Mouse (Mus musculus): ENCODE data around the gene Olfr519.

Gene Olfr519

DNA sequence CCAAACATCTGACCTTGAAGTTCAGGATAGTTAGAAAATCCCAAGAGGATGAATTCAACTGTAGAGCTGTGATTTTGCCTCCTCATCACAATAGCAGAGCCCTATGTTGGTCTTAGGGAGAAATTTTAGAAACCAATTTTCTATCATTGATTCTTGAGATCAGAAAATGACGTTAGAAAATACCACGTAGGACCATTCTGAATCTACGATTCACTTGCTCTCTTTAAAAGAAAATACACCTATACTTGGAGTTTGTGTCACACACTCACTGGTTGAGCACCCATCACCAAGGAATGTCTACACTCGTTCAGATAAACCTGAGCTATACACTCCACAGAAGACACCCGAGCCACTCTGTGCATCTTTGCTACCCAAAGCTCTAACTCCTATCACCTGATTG is at the start of gene Olfr519:
Gene Olfr519, minus strand, starts transcription at position 101 of the 400 bp plus-strand sequence.
- no peak for DNase-seq

DNA sequence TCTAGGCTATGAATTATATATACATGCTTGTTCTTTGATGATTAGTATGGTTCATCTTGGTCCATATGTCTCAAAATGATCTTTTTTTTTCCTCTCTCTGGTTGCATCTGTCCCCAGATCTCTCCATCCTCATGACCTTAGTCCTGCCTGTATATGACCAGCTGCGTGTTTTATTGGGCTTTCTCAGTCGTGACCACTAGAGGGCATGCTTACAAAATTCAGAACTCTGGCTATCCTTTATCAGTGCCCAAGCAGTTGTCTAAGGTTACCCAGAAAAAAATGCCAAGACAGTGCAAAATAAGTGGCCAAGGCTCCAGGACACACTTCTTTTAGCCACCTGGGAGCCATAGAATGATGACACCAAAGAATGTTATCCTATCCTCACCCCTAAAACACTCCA is 49.8 kb upstream of the Olfr519 start:
- peak in 1 of 2 experiments; percentile 46 for DNase-seq

DNA sequence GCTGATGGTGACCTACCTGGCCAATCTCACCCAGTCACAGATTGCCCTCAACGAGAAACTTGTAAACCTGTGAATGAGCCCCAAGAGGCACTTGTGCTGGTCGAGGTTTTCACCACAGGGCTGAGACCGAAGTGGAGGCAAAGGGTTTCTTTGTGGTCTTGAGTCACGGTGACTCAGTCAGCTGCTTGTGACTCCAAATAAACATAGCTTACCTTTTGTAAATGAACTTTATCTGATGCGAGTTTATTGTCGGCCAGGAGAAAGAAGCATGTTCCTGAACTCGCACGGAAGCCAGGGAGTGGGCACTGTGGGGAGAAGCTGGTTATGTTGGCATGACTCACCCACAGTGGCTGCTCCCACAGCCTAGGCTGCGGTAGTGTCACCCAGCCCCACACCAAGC is 47.2 kb upstream of the Olfr519 start:
- DNase-seq = no peak

DNA sequence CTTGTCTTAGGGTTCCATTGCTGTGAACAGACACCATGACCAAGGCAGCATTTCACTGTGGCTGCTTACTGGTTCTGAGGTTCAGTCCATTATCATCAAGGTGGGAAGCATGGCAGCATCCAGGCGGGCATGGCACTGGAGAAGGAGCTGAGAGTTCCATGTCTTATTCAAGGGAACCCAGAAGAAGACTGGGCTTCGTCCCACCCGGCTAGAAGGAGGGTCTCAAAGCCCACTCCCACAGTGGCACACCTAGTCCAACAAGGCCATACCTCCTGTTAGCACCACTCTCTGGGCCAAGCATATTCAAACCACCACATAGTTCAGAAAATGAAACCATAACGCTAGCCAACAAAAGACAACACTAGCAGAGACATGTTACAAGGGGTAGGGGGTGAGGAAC is 42.4 kb upstream of the Olfr519 start:
- no peak for DNase-seq

DNA sequence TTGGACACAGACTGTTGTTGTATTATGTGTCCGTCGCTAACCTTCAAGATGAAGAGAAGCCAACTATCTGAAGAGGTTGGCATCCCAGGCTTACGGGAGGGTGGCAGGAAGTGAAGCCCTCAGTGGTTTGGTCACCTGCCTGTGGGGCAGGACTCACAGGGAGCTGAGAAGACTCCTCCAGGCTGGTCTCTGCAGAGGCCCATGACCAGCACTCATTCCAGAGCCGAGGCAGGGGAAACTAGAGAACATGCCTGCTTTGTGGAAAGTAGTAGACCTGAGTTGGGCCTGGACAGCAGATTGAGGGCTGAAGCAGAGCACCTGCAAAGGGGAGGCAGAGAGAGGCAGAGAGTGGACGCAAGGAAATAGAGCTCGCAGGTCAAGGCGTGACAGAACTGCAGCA is 41.2 kb upstream of the Olfr519 start:
- no peak for DNase-seq

DNA sequence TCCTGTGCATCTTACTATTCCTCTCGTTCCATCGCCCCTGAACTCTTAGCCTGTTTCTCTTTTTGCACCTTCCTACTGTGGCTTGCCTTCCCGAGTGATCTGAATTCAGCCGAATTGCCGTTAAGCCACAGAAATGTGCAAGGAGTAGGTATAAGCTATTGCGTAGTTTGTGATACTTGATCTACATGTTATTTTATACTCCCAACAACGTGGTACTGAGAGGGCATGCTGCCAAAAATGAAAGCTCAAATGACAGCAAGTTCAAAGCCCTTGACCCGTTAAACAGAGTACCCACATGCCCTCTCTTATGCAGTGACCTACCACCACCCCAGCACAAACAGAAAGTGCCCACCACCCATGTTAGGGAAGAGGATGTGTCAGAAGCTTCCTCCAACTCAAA is 40.6 kb upstream of the Olfr519 start:
- peak in 1 of 2 experiments; percentile 15 for DNase-seq

DNA sequence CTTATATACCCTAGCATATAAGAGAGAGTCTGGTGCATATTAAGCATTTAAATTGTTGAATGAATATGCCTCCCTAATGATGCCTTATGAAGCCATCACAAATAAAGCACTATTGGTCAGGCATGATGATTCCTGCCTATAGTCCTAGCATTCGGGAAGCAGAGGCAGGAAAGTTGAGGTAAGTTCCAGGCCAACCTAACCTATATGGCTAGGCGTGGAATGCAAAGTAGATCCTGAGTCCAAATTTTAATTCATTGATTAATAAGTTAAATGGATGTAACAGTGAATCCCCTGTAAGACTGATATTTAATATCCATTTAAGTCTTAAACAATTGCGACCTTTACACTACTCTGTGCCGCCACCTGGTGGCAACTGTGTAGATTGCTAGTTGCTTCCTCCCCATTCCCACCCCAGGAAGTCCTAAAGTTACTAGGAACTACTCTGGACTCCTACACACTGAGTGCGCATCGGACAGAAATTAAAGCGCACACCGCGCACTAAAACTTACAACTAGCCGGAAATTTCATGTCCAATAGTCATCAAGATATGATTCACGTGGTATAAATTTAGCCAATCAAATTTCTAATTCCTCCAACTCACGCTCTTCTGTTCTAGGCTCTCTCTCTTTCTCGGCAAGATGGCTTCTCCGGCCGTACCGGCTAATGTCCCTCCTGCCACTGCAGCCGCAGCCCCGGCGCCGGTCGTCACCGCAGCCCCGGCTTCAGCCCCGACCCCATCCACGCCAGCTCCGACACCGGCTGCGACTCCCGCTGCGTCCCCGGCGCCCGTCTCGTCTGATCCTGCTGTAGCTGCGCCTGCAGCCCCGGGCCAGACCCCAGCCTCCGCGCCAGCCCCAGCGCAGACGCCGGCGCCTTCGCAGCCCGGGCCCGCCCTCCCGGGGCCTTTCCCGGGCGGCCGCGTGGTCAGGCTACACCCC is 39.8 kb upstream of the Olfr519 start, which contains the start of gene Eif3f:
Gene Eif3f, plus strand, starts transcription at position 624 of the 938 bp plus-strand sequence.
- peak; percentile 98 for DNase-seq

DNA sequence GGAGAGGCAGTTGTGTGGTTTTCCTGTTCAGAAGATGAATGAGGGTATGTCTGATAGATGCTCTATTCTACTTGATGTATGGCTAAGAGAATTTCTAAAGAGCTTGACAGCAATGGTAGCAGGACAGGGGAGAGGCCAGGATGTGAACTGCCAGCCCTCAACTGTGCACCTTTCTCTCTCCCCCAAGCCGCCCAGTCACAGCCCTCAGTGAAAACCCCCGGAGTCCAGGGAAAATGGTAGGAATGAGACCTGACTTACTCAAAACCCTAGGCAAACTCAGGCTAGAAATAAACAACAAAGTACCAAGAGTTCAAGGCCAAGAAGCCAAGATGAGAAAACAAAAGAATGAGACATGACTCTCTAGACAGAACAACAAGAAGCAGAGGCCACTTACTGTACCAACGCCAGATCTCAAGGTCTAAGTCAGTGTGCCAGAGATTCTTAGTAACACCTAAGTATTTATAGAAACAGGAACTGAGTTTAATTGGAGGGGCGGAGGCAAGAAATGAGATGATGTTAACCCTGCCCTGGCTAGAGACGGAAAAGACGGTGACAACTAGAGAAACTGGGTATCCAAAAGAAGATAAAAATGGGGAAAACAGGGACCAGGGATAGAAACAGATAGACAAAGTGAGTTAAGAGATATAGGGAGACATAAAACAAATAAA is 35.6 kb upstream of the Olfr519 start, which contains the start of gene Nlrp10:
Gene Nlrp10, minus strand, starts transcription at position 453 of the 668 bp plus-strand sequence.
- DNase-seq = no peak

DNA sequence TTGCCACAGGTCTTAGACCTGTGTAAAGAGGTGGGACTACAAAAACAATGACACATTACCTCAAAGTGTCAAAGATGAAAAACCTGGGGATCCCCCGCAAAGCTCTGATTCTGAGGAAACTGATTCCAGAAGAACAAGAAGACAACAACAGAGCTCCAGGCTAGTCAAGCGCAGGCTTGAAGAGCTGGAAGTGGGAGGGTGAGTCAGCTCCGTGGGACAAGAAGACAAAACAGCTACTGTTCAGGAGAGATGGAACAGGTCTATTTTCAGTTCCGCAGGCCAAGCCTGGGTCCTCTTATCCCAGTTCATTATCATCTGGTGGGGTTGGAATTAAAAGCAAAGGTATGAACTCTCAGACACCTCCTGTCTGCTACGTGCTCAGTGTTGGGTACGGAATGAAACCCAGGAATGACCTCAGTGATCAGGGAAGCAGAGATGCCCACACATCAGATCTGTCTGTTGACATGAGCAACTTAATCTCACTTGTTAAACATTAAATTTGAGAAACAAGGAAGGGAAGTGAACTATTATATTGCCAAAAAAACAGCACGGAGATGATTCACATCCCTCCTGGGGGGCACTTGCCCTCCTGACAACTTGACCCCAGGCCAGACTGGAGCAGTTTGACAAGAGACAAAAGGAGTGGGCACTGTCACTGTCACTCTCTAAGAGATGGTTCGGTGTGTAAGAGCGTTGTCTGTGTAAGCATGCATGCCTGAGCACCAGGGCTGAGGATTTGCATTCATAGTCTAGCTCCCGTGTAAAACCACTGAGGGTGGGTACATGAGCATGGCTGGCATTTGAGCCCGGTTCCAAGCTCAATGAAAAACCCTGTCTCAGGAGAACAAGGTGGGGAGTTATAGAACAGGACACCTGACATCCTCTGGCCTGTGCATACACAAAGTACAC is 34.3 kb upstream of the Olfr519 start:
- no peak for DNase-seq

DNA sequence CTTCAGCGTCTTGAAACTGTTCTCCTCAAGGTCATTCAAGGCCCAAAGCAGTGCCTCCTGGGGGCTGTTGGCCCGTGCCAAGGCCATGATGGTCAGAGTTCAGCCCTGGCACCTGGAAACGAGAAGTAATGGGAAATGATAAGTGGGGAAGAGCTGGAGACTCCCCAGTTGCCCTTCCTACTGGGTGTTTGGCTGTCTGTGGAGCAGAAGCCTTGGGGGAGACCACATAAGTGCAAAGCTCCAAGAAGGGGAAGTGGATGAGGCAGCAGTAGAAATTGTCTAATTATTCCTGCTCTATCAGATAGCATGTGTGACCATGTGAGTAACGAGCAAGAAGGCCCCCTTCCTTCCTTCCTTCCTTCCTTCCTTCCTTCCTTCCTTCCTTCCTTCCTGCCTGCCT is 32.8 kb upstream of the Olfr519 start:
- no peak for DNase-seq

DNA sequence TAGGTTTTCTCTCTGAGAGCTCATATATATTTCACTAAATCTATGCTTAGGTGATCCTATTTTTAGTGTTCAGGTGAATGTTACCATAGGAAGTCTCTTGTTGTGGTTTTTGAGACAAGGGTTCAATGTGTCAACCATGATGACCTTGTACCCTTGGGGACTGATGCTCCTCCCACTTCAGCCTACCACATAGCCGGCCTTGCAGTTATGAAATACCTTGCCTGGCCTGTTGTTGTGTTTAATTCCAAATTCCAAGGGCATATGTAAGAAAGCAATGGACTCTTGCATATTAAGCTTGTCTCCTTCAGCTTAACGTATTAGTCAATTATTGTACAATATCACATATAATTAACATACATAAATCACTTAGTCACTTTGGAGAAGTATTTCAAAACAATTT is 9.7 kb upstream of the Olfr519 start:
- no peak for DNase-seq

DNA sequence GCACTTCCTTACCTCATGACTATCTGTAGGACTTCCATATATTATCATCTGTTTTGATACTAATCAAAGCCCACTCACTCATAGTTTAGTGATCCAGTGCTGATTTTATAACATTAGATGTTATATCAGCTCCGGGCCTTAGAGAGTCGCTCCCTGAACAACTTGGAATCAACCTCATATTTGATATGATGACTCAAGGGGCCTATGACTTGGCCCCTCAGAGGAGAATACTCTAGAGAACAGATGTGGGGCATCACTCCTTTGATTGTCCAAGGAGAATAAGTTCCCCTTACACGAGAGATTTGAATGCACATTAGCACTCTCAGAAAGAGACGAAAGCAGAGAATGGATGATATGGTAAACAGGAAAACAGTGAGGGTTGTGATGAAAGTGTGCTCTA is 9.3 kb downstream of the Olfr519 start, which contains the start of gene Olfr518:
Gene Olfr518, minus strand, starts transcription at position 101 of the 400 bp plus-strand sequence.
- no peak for DNase-seq

DNA sequence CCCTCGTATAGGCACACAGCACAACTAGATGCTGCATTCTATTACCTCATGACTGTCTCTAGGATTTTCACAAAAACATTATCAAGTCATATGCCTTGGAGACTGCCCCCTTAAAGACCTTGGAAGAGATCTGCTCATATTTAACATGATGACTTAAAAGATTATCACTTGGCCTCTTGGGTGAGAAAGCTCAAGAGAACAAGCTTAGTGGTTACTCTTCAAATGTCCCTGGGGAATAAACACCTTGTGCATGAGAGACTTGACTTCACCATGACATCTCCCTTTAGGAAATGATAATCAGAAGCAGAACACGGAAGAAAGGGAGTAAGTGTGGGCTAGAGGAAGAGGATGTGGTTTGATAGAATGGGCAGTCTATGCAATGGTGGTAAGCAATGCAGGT is 21.9 kb downstream of the Olfr519 start, which contains the start of gene Olfr517:
Gene Olfr517, minus strand, starts transcription at position 101 of the 400 bp plus-strand sequence.
- no peak for DNase-seq

DNA sequence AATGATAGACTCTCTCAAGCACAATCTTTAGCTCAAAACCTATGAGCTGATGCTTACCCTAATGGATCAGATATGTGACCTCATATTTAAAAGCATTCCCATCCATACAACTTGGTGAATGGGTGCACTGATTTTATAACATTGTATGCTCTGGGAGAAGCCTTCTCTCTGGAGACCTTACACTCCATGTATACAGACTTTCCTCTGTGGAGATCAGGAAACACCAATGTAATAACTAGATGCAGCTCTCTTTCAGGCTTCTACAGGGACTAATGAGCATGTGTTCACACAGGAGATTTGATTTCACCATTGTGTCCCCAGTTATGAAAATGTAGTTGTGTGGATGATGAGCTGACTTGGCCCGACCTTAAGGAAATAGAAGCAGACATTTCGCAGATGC is 43.8 kb downstream of the Olfr519 start, which contains the start of gene Olfr516:
Gene Olfr516, minus strand, starts transcription at position 101 of the 400 bp plus-strand sequence.
- DNase-seq = no peak
